Mouse (Mus musculus) layer of hippocampus, adult 9-10 months (tissue): ENCODE measurements at regions not wholly inside any gene's neighbourhood (a gene's known extent, or its start where the extent isn't known, plus 50 kb on each side); places are given as distances from the start of the nearest gene placed in this dataset.

Source experiments
- DNase-seq: peaks from one replicate; pipeline ENCODE4 v3.0.0; 2022; ENCODE audit warnings: low spot score

DNA sequence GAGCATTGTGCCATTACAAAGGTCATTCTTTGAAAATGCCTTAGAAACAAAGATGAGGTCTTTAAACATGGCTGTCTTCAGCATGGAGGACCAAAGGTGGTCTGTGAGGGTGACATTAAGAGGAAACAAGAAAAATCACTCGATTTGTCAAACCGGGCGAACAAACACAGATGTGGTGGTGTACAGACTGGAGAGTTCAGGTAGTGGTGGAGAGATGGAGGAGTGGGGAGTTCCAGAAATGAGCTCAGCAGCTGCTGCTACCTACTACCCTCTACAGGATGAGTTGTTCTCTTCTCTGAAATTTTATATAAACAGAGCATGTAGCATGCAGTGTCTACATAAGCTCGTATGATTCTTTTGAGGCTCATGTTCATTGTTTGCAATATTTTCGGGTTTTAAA is 215.6 kb downstream of the Cog6 start:
- DNase-seq = no peak

DNA sequence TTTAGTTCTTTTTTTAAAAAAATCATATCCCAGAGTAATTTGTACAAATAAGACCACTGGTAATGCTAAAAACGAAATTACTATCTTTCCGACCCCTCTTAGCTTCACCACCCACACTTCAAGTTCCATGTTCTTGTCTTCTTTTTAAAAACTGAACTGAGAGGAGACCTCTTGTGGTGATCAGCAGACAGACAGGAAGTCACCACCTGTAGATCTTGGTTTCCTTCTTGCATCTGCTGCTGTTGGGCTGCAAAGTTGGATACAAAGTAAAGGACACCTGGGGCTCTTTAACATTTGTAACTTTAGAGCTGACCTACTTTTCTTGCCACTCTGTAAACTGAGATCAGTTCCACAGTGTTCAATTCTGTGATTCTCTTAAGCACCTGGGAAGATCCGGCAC is 216.4 kb downstream of the Cog6 start:
- DNase-seq = no peak

DNA sequence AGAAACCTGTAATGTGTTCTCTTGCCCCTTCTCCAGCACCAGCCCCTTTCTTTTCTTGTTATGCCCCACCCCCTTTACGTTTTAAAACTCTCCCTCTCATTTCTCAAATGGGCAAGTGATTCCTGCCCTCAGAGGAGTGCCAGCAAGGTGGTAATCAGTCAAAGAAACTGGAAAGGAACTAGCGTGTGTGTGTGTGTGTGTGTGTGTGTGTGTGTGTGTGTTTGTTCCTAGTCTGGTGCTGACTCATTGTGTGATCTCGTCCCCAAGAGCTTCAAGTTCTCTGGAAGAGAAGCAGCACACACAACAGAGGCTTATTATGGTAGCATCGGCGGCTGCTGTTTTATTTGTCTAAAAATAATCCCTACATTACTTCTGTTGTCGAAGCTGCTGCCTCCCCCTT is 219.2 kb downstream of the Cog6 start:
- DNase-seq = no peak

- no peak for DNase-seq
These were observed 219.9 kb downstream of the Cog6 start for GRCm38 (mm10) chr3:52797164-52797563.

- no peak for DNase-seq
These were observed 222.8 kb downstream of the Cog6 start for GRCm38 (mm10) chr3:52794218-52794617.

- DNase-seq = no peak
These were observed 224.2 kb downstream of the Cog6 start for GRCm38 (mm10) chr3:52792801-52793200.

DNA sequence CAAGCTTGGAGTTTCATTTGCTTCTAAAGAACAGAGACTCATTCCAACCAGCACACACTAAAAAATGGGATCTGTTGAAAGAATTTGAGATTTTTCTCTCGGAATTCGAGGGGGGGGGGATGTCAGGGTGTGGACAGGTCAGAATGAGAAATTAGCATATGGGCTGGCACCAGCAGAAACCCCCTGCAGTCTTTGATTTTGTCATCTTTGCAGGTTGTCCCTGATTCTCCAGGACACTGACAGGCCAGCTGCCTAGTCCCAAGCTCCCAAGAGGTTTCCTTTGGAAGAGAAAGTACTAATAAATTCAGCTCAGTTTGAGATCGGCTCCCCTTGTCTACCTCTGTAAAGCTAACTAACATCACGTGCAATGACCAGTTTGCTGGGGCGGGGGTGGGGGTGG is 224.9 kb downstream of the Cog6 start:
- DNase-seq = no peak

DNA sequence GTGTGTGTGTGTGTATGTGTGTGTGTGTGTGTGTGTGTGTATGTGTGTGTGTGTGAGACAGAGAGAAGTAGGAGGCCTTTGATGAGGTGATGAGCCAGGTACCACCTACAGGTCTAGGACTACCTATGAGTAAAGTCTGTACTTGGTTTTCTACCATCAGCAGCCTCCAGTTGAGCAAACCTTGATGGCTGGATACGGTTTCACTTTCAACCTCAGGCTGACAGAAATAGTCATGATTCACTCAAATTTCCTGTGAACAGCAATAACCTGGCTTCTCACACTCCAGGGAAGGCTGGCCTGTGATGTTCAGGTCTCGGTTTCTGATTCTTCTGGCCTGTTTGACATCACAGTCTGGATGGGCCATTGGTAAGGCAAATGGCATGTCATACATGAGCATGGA is 226.1 kb downstream of the Cog6 start:
- DNase-seq = no peak

GRCm38 (mm10) chr3:52787964-52788760 is 228.9 kb downstream of the Cog6 start:
- DNase-seq = no peak

DNA sequence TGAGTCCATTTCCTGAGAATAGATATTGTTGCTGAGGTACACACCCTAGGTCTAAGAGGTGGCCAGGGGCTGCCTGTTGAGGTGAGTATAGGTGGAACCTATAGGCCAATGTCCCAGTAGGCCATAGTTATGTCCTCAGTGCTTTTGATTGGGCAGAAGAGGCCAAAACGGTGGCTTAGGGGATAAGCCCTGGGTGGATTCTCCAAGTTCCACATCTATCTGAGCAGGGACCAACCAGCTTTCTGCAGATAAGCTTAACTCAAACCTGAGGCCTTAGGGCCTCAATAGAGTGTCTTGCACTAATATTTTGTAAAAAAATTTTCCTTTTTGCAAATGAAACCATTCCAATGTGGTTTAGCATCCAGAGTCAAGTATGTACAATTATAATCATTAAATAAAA is 231.4 kb downstream of the Cog6 start:
- no peak for DNase-seq

DNA sequence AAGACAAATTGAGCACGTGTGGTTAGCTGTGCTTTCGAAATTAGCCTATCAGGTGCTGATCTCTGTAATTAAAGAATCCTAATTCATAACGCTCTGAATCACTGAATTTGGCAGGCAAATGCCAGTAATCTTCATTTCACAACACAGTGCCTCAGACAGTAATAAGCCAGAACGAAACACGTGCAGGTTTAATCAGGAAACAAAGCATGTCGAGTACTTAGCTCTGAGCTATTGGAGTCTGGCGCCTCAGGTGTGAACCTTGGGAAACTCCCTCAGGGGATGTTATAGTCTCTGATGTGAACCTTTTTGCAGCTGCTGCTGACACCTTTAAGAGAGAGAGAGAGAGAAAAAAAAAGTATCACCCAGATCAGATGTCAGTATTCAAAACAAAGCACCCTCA is 232.6 kb downstream of the Cog6 start:
- no peak for DNase-seq

- DNase-seq = no peak
These were observed 234.5 kb downstream of the Cog6 start for GRCm38 (mm10) chr3:52782576-52782975.

DNA sequence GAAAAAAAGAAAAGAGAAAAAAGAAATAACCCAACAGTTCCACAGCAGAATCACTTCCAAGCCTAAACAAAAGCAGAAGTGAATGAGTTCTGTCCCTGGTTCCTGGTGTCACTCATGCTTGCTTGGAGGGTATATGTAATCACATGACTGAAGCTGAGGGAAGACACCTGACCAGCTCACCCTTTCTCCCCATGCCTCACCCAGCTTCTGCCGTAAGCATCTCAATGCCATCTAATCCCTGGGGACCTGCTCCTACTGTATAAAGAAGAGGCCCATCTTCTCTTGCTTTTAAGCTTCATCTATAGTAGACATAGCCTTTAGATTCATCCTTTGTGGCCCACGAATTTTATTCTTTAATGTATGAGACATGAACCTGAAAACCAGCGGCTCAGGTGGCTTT is 235.5 kb downstream of the Cog6 start:
- DNase-seq = no peak

DNA sequence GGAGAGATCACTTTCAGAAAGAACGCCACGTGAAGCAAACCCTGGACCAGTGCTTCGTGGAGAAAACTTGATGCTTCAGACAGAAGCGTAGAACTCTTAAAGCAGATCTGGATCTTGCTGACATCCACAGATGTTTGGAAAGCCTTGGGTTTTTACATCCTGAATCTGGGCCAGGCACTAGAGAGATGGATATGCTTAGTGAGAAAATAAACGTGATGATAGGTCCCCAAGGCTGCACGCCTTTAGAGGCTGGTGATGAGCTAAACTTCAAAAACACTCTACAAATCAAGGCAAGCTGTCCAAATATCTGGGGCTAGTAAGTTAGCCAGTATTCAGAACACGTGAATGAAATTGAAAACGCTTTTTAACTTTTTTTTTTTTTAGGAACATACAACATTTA is 236.7 kb downstream of the Cog6 start:
- no peak for DNase-seq

DNA sequence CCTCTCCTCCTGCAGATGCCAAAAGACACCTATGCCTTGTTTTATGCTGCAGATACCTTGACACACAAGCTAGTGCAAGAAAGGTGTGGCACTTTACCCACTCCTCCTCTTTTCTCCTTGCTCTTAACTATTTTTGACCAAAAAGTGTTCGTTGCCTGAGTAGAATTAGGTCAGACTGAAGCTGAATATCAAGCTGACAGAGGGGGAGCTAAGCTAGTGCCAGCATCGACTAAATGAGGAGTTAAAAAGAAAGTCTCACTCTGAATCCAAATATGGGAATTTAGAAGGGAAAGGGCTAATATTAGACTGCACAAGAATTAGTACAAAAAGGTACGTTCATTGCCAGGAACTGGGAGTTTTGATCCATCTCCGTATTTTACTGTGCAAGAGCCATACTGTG is 241.2 kb downstream of the Cog6 start:
- DNase-seq = no peak

- DNase-seq = no peak
These were observed 241.9 kb downstream of the Cog6 start for GRCm38 (mm10) chr3:52775156-52775555.

- DNase-seq = no peak
These were observed 242.3 kb downstream of the Cog6 start for GRCm38 (mm10) chr3:52774734-52775133.

- DNase-seq = no peak
These were observed 249.8 kb downstream of the Cog6 start for GRCm38 (mm10) chr3:52767276-52767675.

- no peak for DNase-seq
These were observed 250.2 kb downstream of the Cog6 start for GRCm38 (mm10) chr3:52766841-52767240.

DNA sequence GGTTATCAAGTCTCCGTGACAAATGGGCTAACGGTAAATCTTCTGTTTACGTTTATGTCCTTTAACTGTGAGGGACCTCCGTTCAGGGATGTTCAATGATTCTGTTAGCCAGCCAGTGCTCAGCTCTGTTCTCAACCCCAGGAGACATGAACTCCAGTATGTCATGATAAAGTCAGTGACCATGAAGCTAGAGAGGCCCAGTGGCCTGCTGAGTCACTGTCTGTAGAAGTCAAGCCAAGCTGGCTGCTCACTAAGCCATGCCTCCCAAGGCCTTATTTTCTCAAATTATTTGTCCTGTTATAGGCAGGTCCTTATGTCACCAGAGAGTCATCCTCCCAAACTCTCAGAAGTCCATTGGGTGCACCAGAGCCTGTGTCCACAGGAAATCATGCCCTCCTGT is 252.9 kb downstream of the Cog6 start:
- DNase-seq = no peak

- DNase-seq = no peak
These were observed 253.4 kb downstream of the Cog6 start for GRCm38 (mm10) chr3:52763660-52764059.

GRCm38 (mm10) chr3:52762549-52762948 is 254.5 kb downstream of the Cog6 start:
- no peak for DNase-seq

- DNase-seq = no peak
These were observed 257.2 kb downstream of the Cog6 start for GRCm38 (mm10) chr3:52759846-52760245.

DNA sequence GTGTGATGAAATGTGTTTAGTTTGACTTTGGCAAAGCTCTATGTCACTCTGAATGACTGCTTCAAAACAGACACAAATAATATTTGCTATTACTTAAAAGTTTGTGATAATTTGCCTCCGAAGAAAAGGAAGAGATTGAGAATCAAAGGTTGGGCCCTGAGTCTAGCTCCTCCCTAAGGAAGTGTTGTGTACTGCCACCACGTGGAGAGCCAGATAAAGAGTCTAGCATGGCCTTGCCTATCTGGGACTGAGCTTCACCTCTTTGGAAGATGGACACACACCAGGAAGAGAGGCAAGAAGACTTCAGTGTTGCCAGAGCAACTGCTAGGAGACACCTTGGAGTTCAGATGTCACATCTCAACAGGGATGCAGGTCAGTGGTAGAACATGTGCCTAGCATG is 258.5 kb downstream of the Cog6 start:
- DNase-seq = peak; percentile 30
